Mouse (Mus musculus): ENCODE measurements at regions not wholly inside any gene's neighbourhood (a gene's known extent, or its start where the extent isn't known, plus 50 kb on each side); places are given as distances from the start of the nearest gene placed in this dataset.

- DNase-seq (ENCODE audit: low spot score in 2 of 2): no peak
- intact Hi-C loops (cut with DNase I): no loop called here
Observed at GRCm38 (mm10) chr1:194107271-194107938, 510.6 kb upstream of the Plxna2 start.

GRCm38 (mm10) chr1:194089918-194090548, 528.0 kb upstream of the Plxna2 start:
- intact Hi-C loops (cut with DNase I): no loop called here
- no peak for DNase-seq (ENCODE audit: low spot score in 2 of 2)

- DNase-seq (ENCODE audit: low spot score in 2 of 2): no peak
- intact Hi-C loops (cut with DNase I): no loop called here
Observed at GRCm38 (mm10) chr1:194058512-194058911, 559.5 kb upstream of the Plxna2 start.

- intact Hi-C loops (cut with DNase I): no loop called here
- no peak for DNase-seq (ENCODE audit: low spot score in 2 of 2)
Observed at GRCm38 (mm10) chr1:194056544-194056943, 561.5 kb upstream of the Plxna2 start.

- DNase-seq (ENCODE audit: low spot score in 2 of 2): peak; percentile 58 to 88
- intact Hi-C loops (cut with DNase I): loop anchor here (10.0 kb wide), 2 partner anchors 315 to 465 kb away; no protein-coding TSS in a partner anchor
Observed at GRCm38 (mm10) chr1:194049746-194050351, 568.2 kb upstream of the Plxna2 start.

GRCm38 (mm10) chr1:194041393-194042352, 576.3 kb upstream of the Plxna2 start:
- intact Hi-C loops (cut with DNase I): loop anchor here (10.0 kb wide), 2 partner anchors 307 to 457 kb away; no protein-coding TSS in a partner anchor

GRCm38 (mm10) chr1:194038711-194039110, 579.3 kb upstream of the Plxna2 start:
- DNase-seq (ENCODE audit: low spot score in 2 of 2): no peak
- intact Hi-C loops (cut with DNase I): no loop called here

More at GRCm38 (mm10) chr1:194041393-194042352, 576.3 kb upstream of the Plxna2 start:
- DNase-seq (ENCODE audit: low spot score in 2 of 2): no peak

GRCm38 (mm10) chr1:194034199-194034883, 583.7 kb upstream of the Plxna2 start:
- intact Hi-C loops (cut with DNase I): no loop called here
- DNase-seq (ENCODE audit: low spot score in 2 of 2): no peak

- no peak for DNase-seq (ENCODE audit: low spot score in 2 of 2)
- intact Hi-C loops (cut with DNase I): no loop called here
Observed at GRCm38 (mm10) chr1:194032603-194033002, 585.4 kb upstream of the Plxna2 start.

GRCm38 (mm10) chr1:194030651-194031228, 587.3 kb upstream of the Plxna2 start:
- intact Hi-C loops (cut with DNase I): no loop called here
- no peak for DNase-seq (ENCODE audit: low spot score in 2 of 2)

GRCm38 (mm10) chr1:194026958-194027692, 590.9 kb upstream of the Plxna2 start:
- intact Hi-C loops (cut with DNase I): no loop called here

GRCm38 (mm10) chr1:194026213-194026612, 591.8 kb upstream of the Plxna2 start:
- intact Hi-C loops (cut with DNase I): no loop called here
- no peak for DNase-seq (ENCODE audit: low spot score in 2 of 2)

More at GRCm38 (mm10) chr1:194026958-194027692, 590.9 kb upstream of the Plxna2 start:
- no peak for DNase-seq (ENCODE audit: low spot score in 2 of 2)

- peak; percentile 22 to 71 for DNase-seq (ENCODE audit: low spot score in 2 of 2)
- intact Hi-C loops (cut with DNase I): no loop called here
Observed at GRCm38 (mm10) chr1:194019282-194019681, 598.7 kb upstream of the Plxna2 start.

- DNase-seq (ENCODE audit: low spot score in 2 of 2): no peak
- intact Hi-C loops (cut with DNase I): no loop called here
Observed at GRCm38 (mm10) chr1:193992226-193992625, 622.1 kb upstream of the Camk1g start.

GRCm38 (mm10) chr1:193989956-193990675, 620.0 kb upstream of the Camk1g start:
- DNase-seq (ENCODE audit: low spot score in 2 of 2): no peak

GRCm38 (mm10) chr1:193988970-193989904, 619.1 kb upstream of the Camk1g start:
- intact Hi-C loops (cut with DNase I): no loop called here
- no peak for DNase-seq (ENCODE audit: low spot score in 2 of 2)

More at GRCm38 (mm10) chr1:193989956-193990675, 620.0 kb upstream of the Camk1g start:
- intact Hi-C loops (cut with DNase I): no loop called here

Data from left cerebral cortex, postnatal 14 days (tissue).